Mouse (Mus musculus) cerebellum, adult 8-10 months (tissue): ENCODE data around the gene Cox6a2.
"Not testable (repeated sequence)": the region's sequence is repeated elsewhere in the genome, so short reads cannot be mapped to it uniquely, and the experiment has no call there.

ENCODE experiments used
- DNase-seq: peaks from one replicate; pipeline ENCODE4 v3.0.0; 2022

Gene Cox6a2

GRCm38 (mm10) chr7:128231741-128232140 lies 25.6 kb upstream of the Cox6a2 start:
- no peak for DNase-seq

- DNase-seq = no peak
Observed at GRCm38 (mm10) chr7:128220936-128221335, 14.7 kb upstream of the Cox6a2 start.

- DNase-seq = no peak
Observed at GRCm38 (mm10) chr7:128219952-128220351, 13.8 kb upstream of the Cox6a2 start.

GRCm38 (mm10) chr7:128209826-128210225 lies 3.6 kb upstream of the Cox6a2 start:
- no peak for DNase-seq

- DNase-seq = peak; percentile 61
Observed at GRCm38 (mm10) chr7:128208187-128208586, 2.0 kb upstream of the Cox6a2 start.

- DNase-seq = no peak
Observed at GRCm38 (mm10) chr7:128205695-128206094, 492 bp downstream of the Cox6a2 start.

GRCm38 (mm10) chr7:128204179-128204578 lies 2.0 kb downstream of the Cox6a2 start:
- DNase-seq = no peak

GRCm38 (mm10) chr7:128203071-128203470 lies 3.1 kb downstream of the Cox6a2 start:
- DNase-seq = no peak

GRCm38 (mm10) chr7:128201607-128202006 lies 4.6 kb downstream of the Cox6a2 start:
- DNase-seq = no peak

- no peak for DNase-seq
Observed at GRCm38 (mm10) chr7:128181691-128182090, 24.5 kb downstream of the Cox6a2 start.

GRCm38 (mm10) chr7:128180546-128180945 lies 25.6 kb downstream of the Cox6a2 start:
- no peak for DNase-seq

- DNase-seq = no peak
Observed at GRCm38 (mm10) chr7:128180126-128180525, 26.1 kb downstream of the Cox6a2 start.

- DNase-seq = no peak
Observed at GRCm38 (mm10) chr7:128178385-128178784, 27.8 kb downstream of the Cox6a2 start.

GRCm38 (mm10) chr7:128169996-128170395 lies 36.2 kb downstream of the Cox6a2 start:
- DNase-seq = no peak

- no peak for DNase-seq
Observed at GRCm38 (mm10) chr7:128166391-128166790, 39.8 kb downstream of the Cox6a2 start.

- no peak for DNase-seq
Observed at GRCm38 (mm10) chr7:128164001-128164400, 42.2 kb downstream of the Cox6a2 start.

- not testable (repeated sequence) for DNase-seq
Observed at GRCm38 (mm10) chr7:128158688-128159354, 47.4 kb downstream of the Cox6a2 start.
